Mouse (Mus musculus) CH12.LX (cell line): ENCODE measurements around the gene Stk38l. TPM values are rescaled to one million over a fixed set of nuclear protein-coding genes. Genes with fewer than 3 reads are reported as not detected.
A peak's percentile ranks its signal among the peaks of the same experiment; 100 is the strongest.

Source experiments
- DNase-seq: peaks from one replicate; pipeline ENCODE4 v3.0.0-alpha.2; 2013; ENCODE audit errors: extremely low read depth
- H3K27ac ChIP-seq: 2 replicates; pipeline ENCODE4 v1.5.1; 2012; ENCODE audit warnings: low read depth, mild to moderate bottlenecking, control low read depth, moderate library complexity; ENCODE audit not compliant: insufficient read depth
- H3K27me3 ChIP-seq: replicated peaks from 2 replicates; pipeline ENCODE3; 2012; ENCODE audit warnings: inconsistent platforms
- H3K36me3 ChIP-seq, 2 experiments: replicated peaks in 1 of 2; 2 replicates each; pipeline versions ENCODE3 to v1.6.1; 2012; ENCODE audit warnings: inconsistent platforms in 1 of 2, low read length in 1 of 2, mild to moderate bottlenecking in 1 of 2, mixed read lengths in 1 of 2, moderate library complexity in 1 of 2; ENCODE audit not compliant: control insufficient read depth in 1 of 2, insufficient read depth in 1 of 2
- H3K4me1 ChIP-seq, 2 experiments: 2 replicates each; pipeline ENCODE4 v1.6.1; 2012; ENCODE audit warnings: inconsistent platforms in 1 of 2, moderate library complexity in 1 of 2; ENCODE audit not compliant: insufficient read depth in 2 of 2, control insufficient read depth in 1 of 2
- H3K4me2 ChIP-seq: 2 replicates; pipeline ENCODE4 v1.6.1; 2012; ENCODE audit warnings: low read depth, mild to moderate bottlenecking, control low read depth; ENCODE audit not compliant: poor library complexity, insufficient read depth, severe bottlenecking
- H3K4me3 ChIP-seq, 3 experiments: fragments of 150-350 bp in 1 of 3; sonication (generic) in 1 of 3; replicated peaks in 1 of 3; 2 replicates each; pipeline versions ENCODE3 to v1.5.1; 2011 to 2012; ENCODE audit warnings: low read depth in 2 of 3, low read length in 2 of 3, mild to moderate bottlenecking in 2 of 3, moderate library complexity in 2 of 3, control low read depth in 1 of 3, improper control_type of control experiment in 1 of 3, inconsistent platforms in 1 of 3, mixed read lengths in 1 of 3; ENCODE audit not compliant: poor library complexity in 1 of 3
- H3K79me2 ChIP-seq: replicated peaks from 2 replicates; pipeline ENCODE4 v1.6.1; 2012; ENCODE audit warnings: mild to moderate bottlenecking, moderate library complexity; ENCODE audit not compliant: control insufficient read depth, poor library complexity, insufficient read depth, severe bottlenecking; ENCODE audit errors: extremely low read depth
- H3K9ac ChIP-seq: 2 replicates; pipeline ENCODE4 v1.6.1; 2012; ENCODE audit warnings: low read depth, mild to moderate bottlenecking, control low read depth, moderate library complexity; ENCODE audit not compliant: insufficient read depth
- H3K9me3 ChIP-seq: replicated peaks from 2 replicates; pipeline ENCODE3; 2012; ENCODE audit warnings: low read length, inconsistent platforms, mixed read lengths
- BHLHE40 ChIP-seq: IDR thresholded peaks from 2 replicates; pipeline ENCODE4 v1.6.1; 2011; ENCODE audit warnings: mild to moderate bottlenecking, low read depth, low read length, improper control_type of control experiment
- CHD2 ChIP-seq: IDR thresholded peaks from 2 replicates; pipeline ENCODE4 v1.6.1; 2011; ENCODE audit warnings: low read length, improper control_type of control experiment
- EP300 ChIP-seq: IDR thresholded peaks from 2 replicates; pipeline ENCODE4 v1.6.1; 2011; ENCODE audit warnings: low read length, improper control_type of control experiment
- ETS1 ChIP-seq: conservative IDR thresholded peaks from 2 replicates; pipeline ENCODE4 v1.6.1; 2012; ENCODE audit warnings: low read depth, mild to moderate bottlenecking, inconsistent platforms, low read length, improper control_type of control experiment, moderate library complexity
- HCFC1 ChIP-seq: IDR thresholded peaks from 2 replicates; pipeline ENCODE4 v1.6.1; 2012; ENCODE audit warnings: low read depth, mild to moderate bottlenecking, inconsistent platforms, low read length, improper control_type of control experiment
- IRF4 ChIP-seq: IDR thresholded peaks from 2 replicates; pipeline ENCODE4 v1.6.1; 2014; ENCODE audit warnings: low read depth, mild to moderate bottlenecking, inconsistent platforms, low read length, improper control_type of control experiment
- JUN ChIP-seq: IDR thresholded peaks from 2 replicates; pipeline ENCODE4 v1.6.1; 2011; ENCODE audit warnings: low read depth, mild to moderate bottlenecking, low read length, improper control_type of control experiment, moderate library complexity; ENCODE audit not compliant: insufficient read depth
- JUND ChIP-seq: conservative IDR thresholded peaks from 2 replicates; pipeline ENCODE4 v1.6.1; 2011; ENCODE audit warnings: low read depth, low read length, improper control_type of control experiment
- KAT2A ChIP-seq: IDR thresholded peaks from 2 replicates; pipeline ENCODE4 v1.6.1; 2012; ENCODE audit warnings: low read length, improper control_type of control experiment, inconsistent platforms; ENCODE audit not compliant: insufficient replicate concordance
- MAFK ChIP-seq: IDR thresholded peaks from 2 replicates; pipeline ENCODE4 v1.6.1; 2011; ENCODE audit warnings: low read length, improper control_type of control experiment; ENCODE audit not compliant: insufficient replicate concordance
- MAX ChIP-seq: IDR thresholded peaks from 2 replicates; pipeline ENCODE4 v1.6.1; 2011; ENCODE audit warnings: low read length, improper control_type of control experiment
- MAZ ChIP-seq: IDR thresholded peaks from 2 replicates; pipeline ENCODE4 v1.6.1; 2012; ENCODE audit warnings: low read depth, mild to moderate bottlenecking, inconsistent platforms, low read length, improper control_type of control experiment, moderate library complexity
- NELFE ChIP-seq: IDR thresholded peaks from 2 replicates; pipeline ENCODE4 v1.6.1; 2011; ENCODE audit warnings: low read depth, low read length, improper control_type of control experiment
- NRF1 ChIP-seq: IDR thresholded peaks from 2 replicates; pipeline ENCODE4 v1.6.1; 2014; ENCODE audit warnings: low read depth, mild to moderate bottlenecking, inconsistent platforms, low read length, improper control_type of control experiment, moderate library complexity
- POLR2AphosphoS2 ChIP-seq: IDR thresholded peaks from 2 replicates; pipeline ENCODE4 v1.6.1; 2011; ENCODE audit warnings: low read depth, low read length, improper control_type of control experiment
- SIN3A ChIP-seq: IDR thresholded peaks from 2 replicates; pipeline ENCODE4 v1.6.1; 2012; ENCODE audit warnings: low read length, improper control_type of control experiment, inconsistent platforms
- TCF12 ChIP-seq: IDR thresholded peaks from 2 replicates; pipeline ENCODE4 v1.6.1; 2014; ENCODE audit warnings: low read depth, mild to moderate bottlenecking, inconsistent platforms, low read length, improper control_type of control experiment
- ZNF384 ChIP-seq: IDR thresholded peaks from 2 replicates; pipeline ENCODE4 v1.6.1; 2012; ENCODE audit warnings: low read depth, low read length, improper control_type of control experiment, inconsistent platforms
- dilution Hi-C: fragments of 300-500 bp; cut with MboI; formaldehyde crosslinking; loops from 2 replicates; pipeline ENCODE4 v1.14.3; 2020; ENCODE audit warnings: low sequenced_read_pairs; ENCODE audit not compliant: extremely low pct_unique_long_range_greater_than_20kb, extremely low pct_ligation_motif_present
- in situ Hi-C: fragments of 300-500 bp; cut with MboI; formaldehyde crosslinking; loops from 3 replicates; pipeline ENCODE4 v1.14.3; 2019; ENCODE audit warnings: low sequenced_read_pairs, low pct_ligation_motif_present, low pct_unique_long_range_greater_than_20kb, mixed read lengths
- polyA plus RNA-seq: library from polyadenylated mRNA; unstranded; fragments of >175 nt; gene quantifications from 2 replicates; pipeline ENCODE4 v1.2.1, GENCODE M21; 2012; ENCODE audit warnings: low read depth; ENCODE audit not compliant: insufficient read length
- total RNA-seq, 2 experiments: library from RNA; depleted of rRNA; stranded (reverse); fragments of 300-350 nt in 1 of 2; fragments of >200 nt in 1 of 2; gene quantifications; 2 replicates each; pipeline ENCODE4 v1.2.3; 2012 to 2014

Gene Stk38l
- total and polyA plus RNA-seq, 3 experiments, result 3.8 to 5.2 (median 4.7) TPM

- no peak for DNase-seq
Observed at GRCm38 (mm10) chr6:146781566-146781965, 56.8 kb downstream of the Stk38l start.

GRCm38 (mm10) chr6:146793527-146793926 lies 68.7 kb downstream of the Stk38l start:
- no peak for TF ChIP-seq MAZ
- peak; percentile 65; the same call in 1 of the 2 replicates for TF ChIP-seq ETS1
- TF ChIP-seq IRF4, result peak; percentile 69
- peak; percentile 70; the same call in 1 of the 2 replicates for TF ChIP-seq EP300
- TF ChIP-seq CHD2, result peak; percentile 16; the same call in 1 of the 2 replicates
- TF ChIP-seq BHLHE40, result no peak
- TF ChIP-seq JUN, result peak; percentile 55
- no peak for TF ChIP-seq NELFE
- TF ChIP-seq JUND, result peak; percentile 85
- TF ChIP-seq TCF12, result no peak
- DNase-seq, result no peak
- Histone ChIP-seq H3K9me3 (no peaks in the 10 kb centered on the region), H3K4me3 (no peak overlapping the region), H3K4me1 (peaks cover 0 to 16% of the 10 kb centered on the region in 2 experiments; a peak in 3 of 4 replicates), H3K4me2 (peak overlapping the region; percentile 34; the same call in 1 of the 2 replicates), H3K27me3 (no peaks in the 10 kb centered on the region), H3K27ac (no peak overlapping the region), H3K79me2 (no peaks in the 10 kb centered on the region), H3K36me3 (no peaks in the 10 kb centered on the region), H3K9ac (no peak overlapping the region)
- dilution Hi-C loops (no loop called here), in situ Hi-C loops (no loop called here)

More at GRCm38 (mm10) chr6:146781566-146781965, 56.8 kb downstream of the Stk38l start:
- Histone ChIP-seq H3K9ac (no peak overlapping the region), H3K4me1 (peaks cover 2 to 11% of the 10 kb centered on the region in 2 experiments; a peak in 2 of 4 replicates), H3K9me3 (peaks cover 2% of the 10 kb centered on the region), H3K27ac (no peak overlapping the region), H3K79me2 (no peaks in the 10 kb centered on the region), H3K36me3 (peaks cover 0 to 2% of the 10 kb centered on the region in 2 experiments), H3K4me3 (no peak overlapping the region), H3K4me2 (no peak overlapping the region), H3K27me3 (no peaks in the 10 kb centered on the region)
- dilution Hi-C loops, result no loop called here
- in situ Hi-C loops, result no loop called here
- TF ChIP-seq KAT2A (no peak), HCFC1 (no peak), POLR2AphosphoS2 (no peak), MAFK (no peak), SIN3A (no peak), JUN (no peak), MAX (no peak), NRF1 (no peak), ZNF384 (no peak)
